ENCODE assay signal across 8 mouse cellular contexts in genomic region chr11:60777801-60778370, GRCm38 (mm10). TPM values are rescaled to one million over a fixed set of nuclear protein-coding genes. Genes with fewer than 3 reads are reported as not detected.
DNase-seq lines count a peak whose midpoint lies in the region; ATAC-seq and TF ChIP-seq lines count a peak whose summit lies in the region.

No protein-coding gene starts in this region.

- no peaks in the 10 kb centered on the region for H3K9me3 ChIP-seq in kidney, embryonic 14.5 days (ENCODE audit: control insufficient read depth, low read length)
- no peaks in the 10 kb centered on the region for H3K9me3 ChIP-seq in hindbrain, embryonic 15.5 days
- H3K9me3 ChIP-seq in midbrain, embryonic 13.5 days = no peaks in the 10 kb centered on the region

- no peak for DNase-seq in kidney, adult 11 months
- DNase-seq in right cerebral cortex, adult 2 months (ENCODE audit: low spot score in 2 of 2) = no peak
- DNase-seq in retina, postnatal 1 day = no peak

- no peaks in the 10 kb centered on the region for H3K27me3 ChIP-seq in kidney, embryonic 14.5 days (ENCODE audit: control insufficient read depth, insufficient read depth, low read length)
- H3K27me3 ChIP-seq in hindbrain, embryonic 15.5 days = no peaks in the 10 kb centered on the region
- no peaks in the 10 kb centered on the region for H3K27me3 ChIP-seq in midbrain, embryonic 13.5 days

- TF ChIP-seq CTCF in cortical plate, adult 2 months (IDR thresholded peaks at IDR 0.05; ENCODE audit: extremely low read depth, insufficient read depth, low read length) = no peak

- no peak for ATAC-seq in kidney, embryonic 14.5 days (ENCODE audit: low FRiP score, low TSS enrichment)
- ATAC-seq in hindbrain, embryonic 15.5 days (ENCODE audit: low FRiP score, low read depth) = no peak
- no peak for ATAC-seq in midbrain, embryonic 13.5 days
- no peak for ATAC-seq in frontal cortex, adult (ENCODE audit: low TSS enrichment)

- H3K9ac ChIP-seq in kidney, embryonic 14.5 days (ENCODE audit: low read depth, low read length) = peak overlapping the region; percentile 72
- H3K9ac ChIP-seq in hindbrain, embryonic 15.5 days = peak overlapping the region; percentile 78
- H3K9ac ChIP-seq in midbrain, embryonic 13.5 days (replicated peaks) = peak overlapping the region; percentile 79

- peaks cover 13% of the 10 kb centered on the region for H3K36me3 ChIP-seq in kidney, embryonic 14.5 days (ENCODE audit: control insufficient read depth, insufficient read depth, low read length)
- 0 out of 2 replicates have a peak, but pooled peaks cover 3% of the 10 kb centered on the region for H3K36me3 ChIP-seq in hindbrain, embryonic 15.5 days
- H3K36me3 ChIP-seq in midbrain, embryonic 13.5 days = peaks cover 30% of the 10 kb centered on the region

- 28% methylated on average over 16 of the region's 16 CpGs for WGBS in kidney, embryonic 14.5 days
- 28% methylated on average over 16 of the region's 16 CpGs for WGBS in hindbrain, embryonic 15.5 days
- 29% methylated on average over 16 of the region's 16 CpGs for WGBS in midbrain, embryonic 13.5 days

- peaks cover 45% of the 10 kb centered on the region for H3K4me1 ChIP-seq in kidney, embryonic 14.5 days (ENCODE audit: control insufficient read depth, insufficient read depth, low read length)
- peaks cover 19% of the 10 kb centered on the region for H3K4me1 ChIP-seq in cortical plate, adult 2 months (ENCODE audit: control insufficient read depth, insufficient read depth, low read length)
- H3K4me1 ChIP-seq in hindbrain, embryonic 15.5 days (replicated peaks) = peaks cover 80% of the 10 kb centered on the region
- peaks cover 80% of the 10 kb centered on the region for H3K4me1 ChIP-seq in midbrain, embryonic 13.5 days (replicated peaks)

- H3K27ac ChIP-seq in kidney, embryonic 14.5 days (ENCODE audit: low read depth, low read length) = no peak overlapping the region
- no peak overlapping the region; the same call in 1 of the 2 replicates for H3K27ac ChIP-seq in cortical plate, adult 2 months (ENCODE audit: insufficient read depth, low read length)
- peak overlapping the region; percentile 84 for H3K27ac ChIP-seq in hindbrain, embryonic 15.5 days (replicated peaks)
- peak overlapping the region; percentile 72 for H3K27ac ChIP-seq in midbrain, embryonic 13.5 days

- H3K4me2 ChIP-seq in kidney, embryonic 14.5 days (replicated peaks; ENCODE audit: low read depth, low read length) = peak overlapping the region; percentile 68
- peak overlapping the region; percentile 92 for H3K4me2 ChIP-seq in hindbrain, embryonic 15.5 days
- peak overlapping the region; percentile 91 for H3K4me2 ChIP-seq in midbrain, embryonic 13.5 days (replicated peaks)

- no peak for TF ChIP-seq POLR2A in cortical plate, adult 2 months (IDR thresholded peaks at IDR 0.05; ENCODE audit: extremely low read depth, insufficient read depth, low read length)

- peak overlapping the region; percentile 71 for H3K4me3 ChIP-seq in kidney, embryonic 14.5 days (ENCODE audit: low read length)
- peak overlapping the region; percentile 81 for H3K4me3 ChIP-seq in cortical plate, adult 2 months (ENCODE audit: insufficient read depth, low read length)
- H3K4me3 ChIP-seq in hindbrain, embryonic 15.5 days = peak overlapping the region; percentile 90
- H3K4me3 ChIP-seq in midbrain, embryonic 13.5 days (replicated peaks) = peak overlapping the region; percentile 87

RNA-seq across cellular contexts. Expression of gene Smcr8, which starts 0.6 kb away (rescaled TPM):
- polyA plus RNA-seq in kidney, embryonic 14.5 days (2014; fragmentation: Nextera tagmentation; extraction: Ambion mirVana) = 5.2 and 8.2 TPM in 2 replicates
- polyA plus RNA-seq in cortical plate, adult 2 months (2012; rRNA removed) = 12.0 and 12.8 TPM in 2 replicates
- polyA plus RNA-seq in hindbrain, embryonic 15.5 days (2015; fragmentation: Nextera tagmentation; extraction: Ambion mirVana) = 5.7 and 6.7 TPM in 2 replicates
- 7.0 and 7.5 TPM in 2 replicates for polyA plus RNA-seq in midbrain, embryonic 13.5 days (2015; fragmentation: Nextera tagmentation; extraction: Ambion mirVana)

RNA-seq across cellular contexts. Expression of gene Top3a, which starts 0.7 kb away (rescaled TPM):
- 13.7 and 21.5 TPM in 2 replicates for polyA plus RNA-seq in kidney, embryonic 14.5 days (2014; fragmentation: Nextera tagmentation; extraction: Ambion mirVana)
- polyA plus RNA-seq in cortical plate, adult 2 months (2012; rRNA removed) = 5.8 TPM in 2 replicates
- 7.9 and 8.9 TPM in 2 replicates for polyA plus RNA-seq in hindbrain, embryonic 15.5 days (2015; fragmentation: Nextera tagmentation; extraction: Ambion mirVana)
- 10.6 and 11.7 TPM in 2 replicates for polyA plus RNA-seq in midbrain, embryonic 13.5 days (2015; fragmentation: Nextera tagmentation; extraction: Ambion mirVana)

RNA-seq across cellular contexts. Expression of gene Shmt1, which starts 33.6 kb away (rescaled TPM):
- 45.3 and 78.4 TPM in 2 replicates for polyA plus RNA-seq in kidney, embryonic 14.5 days (2014; fragmentation: Nextera tagmentation; extraction: Ambion mirVana)
- 2.5 and 3.5 TPM in 2 replicates for polyA plus RNA-seq in cortical plate, adult 2 months (2012; rRNA removed)
- polyA plus RNA-seq in hindbrain, embryonic 15.5 days (2015; fragmentation: Nextera tagmentation; extraction: Ambion mirVana) = 10.0 TPM in 2 replicates
- polyA plus RNA-seq in midbrain, embryonic 13.5 days (2015; fragmentation: Nextera tagmentation; extraction: Ambion mirVana) = 15.5 and 16.2 TPM in 2 replicates

RNA-seq across cellular contexts. Expression of gene Mief2, which starts 49.7 kb away (rescaled TPM):
- polyA plus RNA-seq in kidney, embryonic 14.5 days (2014; fragmentation: Nextera tagmentation; extraction: Ambion mirVana) = 9.8 and 17.0 TPM in 2 replicates
- polyA plus RNA-seq in cortical plate, adult 2 months (2012; rRNA removed) = 23.7 and 27.7 TPM in 2 replicates
- polyA plus RNA-seq in hindbrain, embryonic 15.5 days (2015; fragmentation: Nextera tagmentation; extraction: Ambion mirVana) = 24.7 and 27.0 TPM in 2 replicates
- 18.4 and 18.6 TPM in 2 replicates for polyA plus RNA-seq in midbrain, embryonic 13.5 days (2015; fragmentation: Nextera tagmentation; extraction: Ambion mirVana)

RNA-seq across cellular contexts. Expression of gene Flii, which starts 50.8 kb away (rescaled TPM):
- polyA plus RNA-seq in kidney, embryonic 14.5 days (2014; fragmentation: Nextera tagmentation; extraction: Ambion mirVana) = 46.8 and 71.9 TPM in 2 replicates
- polyA plus RNA-seq in cortical plate, adult 2 months (2012; rRNA removed) = 115 and 122 TPM in 2 replicates
- polyA plus RNA-seq in hindbrain, embryonic 15.5 days (2015; fragmentation: Nextera tagmentation; extraction: Ambion mirVana) = 72.7 and 77.5 TPM in 2 replicates
- polyA plus RNA-seq in midbrain, embryonic 13.5 days (2015; fragmentation: Nextera tagmentation; extraction: Ambion mirVana) = 67.5 and 72.5 TPM in 2 replicates

Comparison
In these comparisons a context has a peak if more than half of its experiments do, and no peak if none do; other contexts are left out.
1. H3K27ac ChIP-seq: peak in hindbrain, embryonic 15.5 days (single experiment) and midbrain, embryonic 13.5 days (single experiment); none in kidney, embryonic 14.5 days (single experiment) and cortical plate, adult 2 months (single experiment).
2. Peak in every context shown above with its lines, with median percentiles within 50 percentile points of each other: H3K4me2 ChIP-seq, H3K4me3 ChIP-seq and H3K9ac ChIP-seq.